Mouse (Mus musculus) C2C12 (cell line): Measurements from ENCODE around the gene Apoc3.

Experiments used
- CTCF ChIP-seq: IDR thresholded peaks from one replicate; pipeline ENCODE4 v1.5.1; 2011; ENCODE audit not compliant: control insufficient read depth, insufficient read depth, insufficient read length
- USF1 ChIP-seq: IDR thresholded peaks from one replicate; pipeline ENCODE4 v1.6.1; 2011; ENCODE audit warnings: low read depth, mild to moderate bottlenecking, control low read depth, moderate library complexity

- no peak for TF ChIP-seq CTCF
- TF ChIP-seq USF1: no peak
Measured at GRCm38 (mm10) chr9:46189381-46189780, 46.1 kb downstream of the Apoc3 start.
